In genomic region chr17:35413057-35413456, GRCm38 (mm10) we compare ENCODE assay signal across 4 mouse cellular contexts. TPM values are rescaled to one million over a fixed set of nuclear protein-coding genes. Genes with fewer than 3 reads are reported as not detected.
ATAC-seq lines count a peak whose summit lies in the region.
"Not testable (repeated sequence)": the region's sequence is repeated elsewhere in the genome, so short reads cannot be mapped to it uniquely, and the experiment has no call there.
"Had no signal": no experiment of that assay in that cellular context is flagged by ENCODE, and none has a peak within 500 bp of the region (broad histone marks: within the 10 kb centered on the region; RNA-seq: fewer than 3 reads in every experiment).

No protein-coding gene starts in this region.

- not testable (repeated sequence) for H3K4me1 ChIP-seq in intestine, embryonic 15.5 days (replicated peaks); intestine, embryonic 16.5 days (ENCODE audit: control insufficient read depth, insufficient read depth, low read length)

- H3K9me3 ChIP-seq in intestine, embryonic 15.5 days; intestine, embryonic 16.5 days (ENCODE audit: control insufficient read depth, low read length): not testable (repeated sequence)

- not testable (repeated sequence) for H3K36me3 ChIP-seq in intestine, embryonic 15.5 days; intestine, embryonic 16.5 days (ENCODE audit: control insufficient read depth, insufficient read depth, low read length)

- no CpG with 5 or more reads among the region's 1 CpGs for WGBS in intestine, embryonic 15.5 days
- no CpG with 5 or more reads among the region's 1 CpGs for WGBS in intestine, embryonic 16.5 days

- not testable (repeated sequence) for H3K27me3 ChIP-seq in intestine, embryonic 15.5 days (replicated peaks); intestine, embryonic 16.5 days (replicated peaks; ENCODE audit: control insufficient read depth, insufficient read depth, low read length)

- ATAC-seq in intestine, embryonic 15.5 days: peak; percentile 73
- ATAC-seq in intestine, embryonic 16.5 days: peak; percentile 80

- not testable (repeated sequence) for H3K27ac ChIP-seq in intestine, embryonic 15.5 days; intestine, embryonic 16.5 days (ENCODE audit: low read length)

- H3K4me2 ChIP-seq in intestine, embryonic 15.5 days (replicated peaks); intestine, embryonic 16.5 days (ENCODE audit: low read depth, low read length): not testable (repeated sequence)

- not testable (repeated sequence) for H3K4me3 ChIP-seq in intestine, embryonic 15.5 days (replicated peaks); intestine, embryonic 16.5 days (ENCODE audit: low read length)

- not testable (repeated sequence) for H3K9ac ChIP-seq in intestine, embryonic 15.5 days; intestine, embryonic 16.5 days (ENCODE audit: low read depth, low read length)

RNA-seq across cellular contexts. Expression of gene H2-Q6, which starts 11.6 kb away (rescaled TPM):
- 1.7 and 2.1 TPM in 2 replicates for polyA plus RNA-seq in intestine, embryonic 15.5 days (2015; fragmentation: Nextera tagmentation; extraction: Ambion mirVana)
- 2.0 and 2.2 TPM in 2 replicates for polyA plus RNA-seq in intestine, embryonic 16.5 days (2015; fragmentation: Nextera tagmentation; extraction: Ambion mirVana)
- polyA plus RNA-seq: C2C12 had no signal

RNA-seq across cellular contexts. Expression of gene H2-Q7, which starts 25.9 kb away (rescaled TPM):
- 6.5 and 6.7 TPM in 2 replicates for polyA plus RNA-seq in intestine, embryonic 15.5 days (2015; fragmentation: Nextera tagmentation; extraction: Ambion mirVana)
- 5.9 and 7.3 TPM in 2 replicates for polyA plus RNA-seq in intestine, embryonic 16.5 days (2015; fragmentation: Nextera tagmentation; extraction: Ambion mirVana)

RNA-seq across cellular contexts. Expression of gene H2-Q4, which starts 33.6 kb away (rescaled TPM):
- 5.5 and 6.4 TPM in 2 replicates for polyA plus RNA-seq in intestine, embryonic 15.5 days (2015; fragmentation: Nextera tagmentation; extraction: Ambion mirVana)
- polyA plus RNA-seq in intestine, embryonic 16.5 days (2015; fragmentation: Nextera tagmentation; extraction: Ambion mirVana): 4.8 and 5.1 TPM in 2 replicates
- polyA plus RNA-seq: G1E had no signal

RNA-seq across cellular contexts. Expression of gene H2-Q10, which starts 56.8 kb away (rescaled TPM):
- polyA plus RNA-seq in intestine, embryonic 15.5 days (2015; fragmentation: Nextera tagmentation; extraction: Ambion mirVana): 38.8 and 51.7 TPM in 2 replicates
- polyA plus RNA-seq in intestine, embryonic 16.5 days (2015; fragmentation: Nextera tagmentation; extraction: Ambion mirVana): 80.2 and 93.1 TPM in 2 replicates
- polyA plus RNA-seq: G1E had no signal
